Mouse (Mus musculus): Measurements from ENCODE around the gene Imp3. TPM values are rescaled to one million over a fixed set of nuclear protein-coding genes. Genes with fewer than 3 reads are reported as not detected.

Gene Imp3
- total RNA-seq, 2 experiments from 2014 or later, result 77.0 to 87.0 TPM

DNA sequence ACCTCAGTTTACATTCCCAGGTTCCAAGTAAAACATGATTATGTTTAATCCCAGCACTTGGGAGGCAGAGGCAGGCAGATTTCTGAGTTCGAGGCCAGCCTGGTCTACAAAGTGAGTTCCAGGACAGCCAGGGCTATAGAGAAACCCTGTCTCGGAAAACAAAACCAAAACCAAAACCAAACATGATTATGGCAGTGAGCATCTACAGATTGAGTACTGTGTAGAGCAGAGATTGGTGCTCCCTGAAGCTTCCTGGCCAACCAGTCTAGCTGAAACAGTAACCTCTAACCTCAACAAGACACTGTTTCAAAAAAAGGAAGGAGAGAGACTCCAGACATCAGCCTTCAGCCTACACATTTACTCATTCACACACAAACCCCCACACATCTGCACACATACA lies 21.4 kb downstream of the Imp3 start:
- no peak for DNase-seq (ENCODE audit: low spot score in 2 of 2)

DNA sequence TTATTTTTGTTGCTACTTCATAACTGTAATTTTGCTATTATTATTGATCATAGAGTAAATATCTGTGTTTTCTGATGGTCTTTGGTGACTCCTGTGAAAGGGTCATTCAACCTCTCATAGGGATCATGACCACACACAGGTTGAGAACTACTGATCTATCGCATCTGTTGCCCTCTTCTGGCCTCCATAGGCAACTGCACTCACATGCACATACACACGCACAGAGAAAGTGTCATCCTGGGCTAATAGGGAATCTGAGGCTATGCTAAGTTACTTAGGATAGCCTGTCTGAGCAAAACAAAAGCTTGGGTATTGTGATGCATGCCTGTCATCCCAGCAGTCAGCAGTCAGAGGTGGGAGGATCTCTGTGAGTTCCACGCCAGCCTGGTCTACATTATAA lies 24.3 kb downstream of the Imp3 start:
- no peak for DNase-seq (ENCODE audit: low spot score in 2 of 2)

DNA sequence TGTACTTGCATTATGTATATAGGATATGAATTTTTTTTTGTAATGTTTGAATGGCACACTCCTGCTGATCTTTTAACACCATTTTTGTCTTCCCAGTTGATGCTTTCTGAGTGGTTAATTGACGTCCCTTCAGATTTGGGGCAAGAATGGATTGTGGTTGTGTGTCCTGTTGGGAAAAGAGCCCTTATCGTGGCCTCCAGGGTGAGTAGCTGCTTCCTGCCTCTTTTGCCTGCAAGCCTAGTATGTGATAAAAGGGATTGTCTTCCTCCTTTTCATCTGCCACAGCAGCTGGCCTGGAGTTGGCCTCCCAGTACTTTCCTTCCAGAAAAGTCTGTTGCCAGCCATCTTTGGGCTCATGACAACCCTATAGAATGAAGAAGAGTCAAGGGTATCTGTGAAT lies 32.9 kb downstream of the Imp3 start:
- no peak for DNase-seq (ENCODE audit: low spot score in 2 of 2)

DNA sequence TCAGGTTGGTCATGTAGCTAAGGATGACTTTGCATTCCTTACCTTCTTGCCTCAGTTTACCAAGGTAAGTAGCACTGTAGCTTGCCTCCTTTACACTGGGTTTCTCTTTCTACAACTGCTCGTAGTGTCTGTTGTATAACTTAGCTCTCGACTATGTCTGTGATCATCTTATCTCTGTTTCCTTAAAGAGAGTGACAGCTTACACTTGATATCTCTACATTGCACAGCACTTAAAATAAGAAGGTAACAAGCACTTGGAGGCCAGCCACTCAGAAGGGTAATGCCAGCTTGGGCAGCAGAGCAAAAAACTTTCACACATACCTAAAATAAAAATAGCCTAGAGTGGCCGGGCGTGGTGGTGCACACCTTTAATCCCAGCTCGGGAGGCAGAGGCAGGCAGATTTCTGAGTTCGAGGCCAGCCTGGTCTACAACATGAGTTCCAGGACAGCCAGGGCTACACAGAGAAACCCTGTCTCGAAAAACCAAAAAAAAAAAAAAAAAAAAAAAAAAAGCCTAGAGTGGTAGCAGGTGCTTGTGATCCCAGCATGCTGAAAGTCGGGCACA lies 36.8 kb downstream of the Imp3 start:
- no peak for DNase-seq (ENCODE audit: low spot score in 2 of 2)

DNA sequence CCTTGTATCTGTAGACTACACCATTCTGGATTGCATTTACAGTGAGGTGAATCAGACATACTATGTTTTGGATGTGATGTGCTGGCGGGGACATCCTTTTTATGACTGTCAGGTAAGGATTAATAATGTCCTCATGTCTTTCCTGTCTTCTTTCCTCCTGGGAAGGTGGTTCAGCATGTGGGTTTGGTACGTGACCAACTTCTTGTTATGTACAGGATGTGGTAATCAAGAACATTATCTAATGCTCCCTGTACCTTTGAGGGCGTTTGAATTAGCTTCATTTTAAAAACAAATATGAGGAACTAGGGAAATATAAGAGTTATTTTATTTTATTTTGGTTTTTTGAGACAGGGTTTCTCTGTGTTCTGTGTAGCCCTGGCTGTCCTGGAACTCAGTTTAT lies 37.9 kb downstream of the Imp3 start:
- DNase-seq (ENCODE audit: low spot score in 2 of 2), result no peak

DNA sequence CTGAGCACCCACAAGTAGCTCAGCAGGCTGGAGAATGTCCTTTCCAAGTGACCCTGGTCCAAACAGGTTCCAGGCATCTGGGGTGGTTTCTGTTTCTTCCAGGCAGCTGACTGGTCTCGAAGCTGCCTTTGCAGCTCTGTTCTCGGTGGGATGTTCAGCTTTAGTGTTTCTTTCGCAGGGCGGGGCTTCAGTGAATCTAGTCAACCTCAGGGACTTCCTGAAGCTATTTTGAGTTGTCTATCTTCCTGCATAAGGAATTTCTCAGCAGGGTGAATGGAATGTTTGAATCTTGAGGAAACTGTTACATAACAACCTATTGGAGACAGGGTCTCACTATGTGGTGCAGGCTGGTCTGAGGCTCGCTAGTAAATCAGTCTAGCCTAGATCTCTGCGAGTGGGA lies 42.9 kb downstream of the Imp3 start:
- no peak for DNase-seq (ENCODE audit: low spot score in 2 of 2)

DNA sequence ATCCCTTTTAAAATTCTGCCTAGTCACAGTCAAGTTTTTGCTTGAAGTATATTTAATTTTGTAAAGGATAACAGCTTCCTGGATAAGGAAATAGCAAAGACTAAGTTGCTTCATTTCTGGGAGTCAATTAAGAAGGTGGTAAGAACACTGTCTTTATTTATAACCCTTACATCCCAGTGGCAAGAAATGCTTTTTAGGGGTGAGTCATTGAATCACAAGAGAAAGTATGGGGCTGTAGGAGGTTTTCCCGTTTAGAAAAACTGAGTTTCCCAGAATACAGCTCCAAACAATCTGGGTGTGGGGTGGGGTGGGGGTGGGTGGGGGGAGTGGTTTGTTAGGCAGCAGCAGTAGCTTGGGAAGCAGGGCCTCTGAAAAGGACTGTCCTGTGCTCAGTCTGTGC lies 44.2 kb downstream of the Imp3 start:
- no peak for DNase-seq (ENCODE audit: low spot score in 2 of 2)

Other genes with a start within 250 kb of the Imp3 start
- 1 to 10 TPM in 1 of 2 experiments, under 1 TPM in 1; 0.70 to 1.5 TPM for gene Lingo1, start 141.0 kb upstream of the Imp3 start, total RNA-seq (2021)
- gene Odf3l1, start 72.8 kb upstream of the Imp3 start, total RNA-seq (2021), result 1 to 10 TPM in 1 of 2 experiments, under 1 TPM in 1; 0.66 to 6.0 TPM
- 10 to 100 TPM in 1 of 2 experiments, 1 to 10 TPM in 1; 7.3 to 19.1 TPM for gene Cspg4, start 72.4 kb upstream of the Imp3 start, total RNA-seq (2021)
- gene Snx33, start 9.1 kb upstream of the Imp3 start, total RNA-seq (2021), result 10 to 100 TPM; 20.9 to 25.6 TPM
- 10 to 100 TPM; 14.4 to 15.2 TPM for gene Snupn, start 13.4 kb downstream of the Imp3 start, total RNA-seq (2021)
- gene Ptpn9, start 57.4 kb downstream of the Imp3 start, total RNA-seq (2021), result 10 to 100 TPM; 37.7 to 43.7 TPM
- 10 to 100 TPM; 32.5 to 39.2 TPM for gene Sin3a, start 134.6 kb downstream of the Imp3 start, total RNA-seq (2021)
- gene Man2c1, start 193.2 kb downstream of the Imp3 start, total RNA-seq (2021), result 100 to 1,000 TPM; 108 to 151 TPM
- gene Neil1, start 210.8 kb downstream of the Imp3 start, total RNA-seq (2021), result 10 to 100 TPM in 1 of 2 experiments, 1 to 10 TPM in 1; 8.2 to 11.1 TPM
- gene Commd4, start 220.9 kb downstream of the Imp3 start, total RNA-seq (2021), result 10 to 100 TPM; 52.3 to 57.6 TPM